Mouse (Mus musculus): ENCODE data around the gene Stk11.
A peak's percentile ranks its signal among the peaks of the same experiment; 100 is the strongest.

Stk11 gene

GRCm38 (mm10) chr10:80115290-80115943, at the start of gene Stk11:
TSS of gene Stk11 (plus strand) at chr10:80115803.
- DNase-seq (ENCODE audit: inconsistent age in 2 of 2, low spot score in 1 of 2), result peak; percentile 99 to 100

- no peak for DNase-seq (ENCODE audit: inconsistent age in 2 of 2, low spot score in 1 of 2)
Observed at GRCm38 (mm10) chr10:80069251-80069650, 46.4 kb upstream of the Stk11 start.

DNA sequence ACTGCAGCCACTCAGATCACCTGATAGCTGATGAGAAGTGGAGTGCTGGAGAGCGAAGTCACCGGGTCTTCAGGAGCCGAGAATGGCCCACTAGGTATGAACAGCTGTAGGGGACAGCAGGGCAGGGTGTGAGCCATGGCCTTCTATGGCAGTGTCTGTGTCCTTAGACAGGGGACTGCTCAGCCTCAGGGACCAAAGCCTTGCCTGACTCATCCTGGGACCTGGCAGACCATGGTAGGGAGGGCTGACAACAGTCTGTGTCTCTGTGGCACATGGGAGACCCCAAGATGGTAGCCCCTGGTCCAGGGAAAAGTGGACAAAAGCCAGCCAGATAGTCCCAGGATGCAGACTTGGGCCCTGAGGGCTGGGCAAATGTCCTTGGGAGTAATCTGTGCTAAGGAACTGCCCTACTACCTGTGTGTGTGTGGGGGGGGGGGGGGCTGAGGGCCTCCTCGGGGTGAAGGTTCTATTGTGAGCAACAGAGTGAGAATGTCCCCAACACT, 45.6 kb upstream of the Stk11 start:
- DNase-seq (ENCODE audit: inconsistent age in 2 of 2, low spot score in 1 of 2), result peak in 1 of 2 experiments; percentile 85

DNA sequence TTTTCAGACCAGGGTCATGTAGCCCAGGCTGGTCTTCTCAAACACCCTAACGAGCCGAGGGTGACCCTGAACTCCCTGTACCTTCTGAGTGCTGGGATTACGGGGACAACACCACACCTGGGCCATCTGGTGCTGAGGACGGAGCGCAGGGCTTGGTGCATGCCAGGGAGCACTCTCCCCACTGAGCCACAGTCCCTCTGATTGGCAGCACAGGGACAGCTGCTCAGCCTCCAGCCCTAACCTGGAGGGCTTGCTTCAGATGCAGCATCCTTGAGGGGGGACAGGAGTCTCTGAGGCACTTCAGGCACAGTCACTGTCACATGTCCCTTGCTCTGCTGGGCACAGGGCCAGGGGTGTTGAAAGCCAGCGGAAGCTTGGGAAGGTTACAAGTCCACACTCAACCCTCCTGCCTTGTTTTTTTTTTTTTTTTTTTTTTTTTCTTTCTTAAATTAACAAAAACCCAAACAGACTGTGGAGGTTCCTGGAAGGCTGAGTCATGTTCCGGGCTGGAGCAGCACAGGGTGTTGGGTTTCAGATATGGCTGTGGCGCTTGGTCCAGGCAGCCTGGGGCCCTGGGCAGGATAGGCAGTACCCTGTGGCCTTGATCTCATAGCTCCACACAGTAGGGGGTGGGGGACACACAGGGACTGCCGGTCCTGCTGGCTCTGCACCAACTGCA, 44.6 kb upstream of the Stk11 start:
- peak; percentile 94 to 98 for DNase-seq (ENCODE audit: inconsistent age in 2 of 2, low spot score in 1 of 2)

GRCm38 (mm10) chr10:80071516-80071900, 44.1 kb upstream of the Stk11 start:
- no peak for DNase-seq (ENCODE audit: inconsistent age in 2 of 2, low spot score in 1 of 2)

DNA sequence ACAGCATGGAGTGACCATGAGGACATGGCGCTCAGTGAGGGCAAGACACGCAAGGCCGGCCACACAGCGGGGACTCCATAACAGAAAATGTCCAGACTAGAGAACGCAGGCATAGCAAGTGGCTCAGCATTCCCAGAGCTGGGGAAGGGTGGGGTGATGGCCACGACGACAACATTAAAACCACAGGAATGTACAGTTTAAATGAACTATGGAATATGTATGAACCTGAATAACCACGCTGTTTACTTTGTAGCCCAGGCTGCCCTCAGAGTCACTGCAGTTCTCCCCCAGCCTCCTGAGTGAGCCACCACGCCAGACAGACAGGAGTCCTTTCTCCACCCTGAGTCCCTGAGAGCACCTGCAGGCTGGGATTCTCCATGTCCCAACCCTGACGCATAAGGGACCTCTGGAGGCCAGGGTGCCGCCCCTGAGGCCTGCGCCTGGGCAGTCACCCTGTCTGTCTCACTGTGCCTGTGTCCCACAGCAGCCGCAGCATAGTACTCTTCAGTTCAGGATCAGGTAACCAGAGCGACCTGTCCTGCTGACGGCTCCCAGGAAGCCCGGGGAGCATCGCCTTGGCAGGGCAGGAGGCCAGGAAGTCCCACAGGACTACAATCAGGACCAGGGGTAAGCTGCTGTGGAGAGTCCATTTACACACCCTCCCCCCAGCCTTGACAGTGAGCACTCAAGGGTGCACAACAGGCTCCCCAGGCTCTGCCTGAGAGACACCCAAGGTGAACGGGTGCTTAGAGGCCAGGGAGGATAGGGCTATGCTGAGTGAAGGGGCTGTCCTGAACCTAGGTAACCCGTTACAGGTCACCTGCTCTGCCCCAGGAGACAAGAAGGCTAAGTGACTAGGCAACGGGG, 42.7 kb upstream of the Stk11 start:
- DNase-seq (ENCODE audit: inconsistent age in 2 of 2, low spot score in 1 of 2), result peak; percentile 30 to 84

DNA sequence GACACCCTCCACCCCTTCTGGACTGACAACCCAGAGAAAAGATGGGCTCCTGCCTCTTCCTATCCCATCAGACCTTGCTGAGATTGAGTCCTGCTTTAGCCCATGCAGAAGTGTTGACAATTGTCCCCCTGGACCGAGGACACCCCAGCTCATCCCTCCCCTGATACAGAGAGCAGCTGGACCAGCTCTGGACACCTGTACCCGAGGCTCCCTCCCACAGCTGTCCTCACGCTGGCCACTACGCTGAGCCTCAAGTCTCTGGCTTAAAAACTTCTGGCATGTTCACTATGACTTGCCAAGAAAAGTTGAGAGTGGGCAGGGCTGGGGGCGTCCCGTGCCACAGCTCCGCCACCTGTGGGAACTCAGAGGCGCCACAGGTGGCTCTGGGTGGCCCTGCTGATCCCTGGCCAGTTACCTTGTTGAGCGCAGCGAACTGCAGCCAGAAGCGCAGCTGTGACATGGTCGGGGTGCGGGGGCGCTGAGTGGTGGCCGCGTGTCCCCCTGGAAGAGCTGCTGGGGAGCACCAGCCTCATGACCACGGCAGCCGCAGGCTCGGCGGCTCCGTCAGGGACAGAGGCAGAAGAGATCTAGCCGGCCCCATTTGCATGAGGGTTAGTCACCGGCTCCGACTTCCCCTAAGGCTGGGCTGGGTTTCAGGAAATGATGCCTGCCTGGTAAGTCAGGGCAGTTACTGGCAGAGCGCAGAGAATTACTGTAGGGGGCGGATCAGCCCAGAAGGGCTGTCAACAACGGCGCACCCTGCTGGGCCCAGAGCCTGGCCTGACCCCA, 40.6 kb upstream of the Stk11 start:
- peak; percentile 89 to 94 for DNase-seq (ENCODE audit: inconsistent age in 2 of 2, low spot score in 1 of 2)

DNA sequence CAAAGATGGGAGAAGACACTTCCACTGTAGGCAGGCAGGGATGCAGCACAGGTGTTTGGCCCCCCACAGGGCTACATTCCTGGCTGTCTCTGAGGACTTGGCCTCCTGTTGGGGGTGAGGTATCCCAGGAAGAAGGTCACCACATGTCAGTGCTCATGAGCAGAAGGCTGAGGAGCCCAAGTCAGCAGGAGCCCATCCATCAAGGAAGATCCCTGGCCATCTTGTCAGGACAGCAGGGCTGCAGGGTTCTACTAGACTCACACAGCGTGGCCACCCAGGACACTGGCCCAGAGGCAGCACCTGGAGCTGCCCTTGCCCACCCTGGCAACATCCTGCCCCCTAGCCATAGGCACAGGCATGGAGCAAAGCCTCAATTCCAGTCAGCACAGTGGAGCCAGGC, 39.7 kb upstream of the Stk11 start:
- DNase-seq (ENCODE audit: inconsistent age in 2 of 2, low spot score in 1 of 2), result peak in 1 of 2 experiments; percentile 54

DNA sequence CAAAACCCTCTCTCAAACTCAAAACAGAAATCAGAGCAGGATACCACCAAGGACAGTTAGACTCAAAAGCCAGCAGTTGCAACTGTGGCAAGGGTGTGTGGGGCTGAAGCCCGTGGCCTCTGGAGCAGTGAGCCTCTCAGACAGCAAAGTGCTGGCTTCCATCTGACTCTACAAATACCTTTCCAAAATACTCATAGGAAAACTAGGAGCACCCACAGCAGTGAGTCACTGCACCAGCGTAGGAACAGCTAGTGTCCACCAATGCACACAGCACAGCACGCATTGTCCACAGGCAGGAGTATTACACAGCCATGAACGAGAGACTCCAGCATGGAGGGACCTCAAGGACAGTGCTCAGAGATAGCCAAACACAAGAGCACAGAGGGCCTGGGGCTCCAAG, 39.2 kb upstream of the Stk11 start:
- no peak for DNase-seq (ENCODE audit: inconsistent age in 2 of 2, low spot score in 1 of 2)

DNA sequence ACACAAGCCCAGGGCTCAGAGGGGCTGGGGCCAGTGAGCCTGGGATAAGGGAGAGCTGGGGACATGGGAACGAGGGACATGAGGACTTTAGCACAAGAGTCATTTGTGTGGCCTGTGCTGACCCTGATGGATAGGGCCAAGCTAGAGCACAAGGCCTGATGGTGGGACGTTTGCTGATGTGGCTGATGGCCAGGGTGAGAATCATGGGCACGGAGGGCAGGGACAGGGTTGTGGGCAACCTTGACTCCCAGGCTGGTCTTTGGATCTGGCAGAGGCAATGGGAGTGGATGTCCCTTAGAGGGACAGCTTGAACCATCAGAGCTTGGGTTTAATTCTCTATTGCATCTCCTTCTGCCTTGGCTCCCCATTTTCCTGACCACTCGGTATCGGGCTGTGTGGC, 38.3 kb upstream of the Stk11 start:
- DNase-seq (ENCODE audit: inconsistent age in 2 of 2, low spot score in 1 of 2), result peak in 1 of 2 experiments; percentile 61

DNA sequence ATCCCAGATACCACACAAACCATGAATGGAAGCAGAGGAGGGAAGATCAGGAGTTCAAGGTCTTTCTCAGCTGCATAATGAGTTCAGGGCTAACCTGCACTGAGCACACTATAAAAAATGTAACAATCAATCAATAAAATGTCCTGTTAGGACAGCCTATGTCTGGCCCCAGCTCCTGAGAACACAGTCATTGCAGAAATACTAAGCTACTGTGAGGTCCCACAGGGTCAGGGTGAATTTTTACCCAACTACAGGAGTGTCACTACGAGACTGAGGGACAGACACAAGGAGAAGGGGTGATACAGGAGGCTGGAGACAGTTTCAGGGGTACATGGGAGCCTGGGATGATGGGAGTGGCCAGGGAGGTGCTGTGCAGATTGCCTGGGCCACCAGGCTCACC, 37.2 kb upstream of the Stk11 start:
- DNase-seq (ENCODE audit: inconsistent age in 2 of 2, low spot score in 1 of 2), result peak in 1 of 2 experiments; percentile 85

- no peak for DNase-seq (ENCODE audit: inconsistent age in 2 of 2, low spot score in 1 of 2)
Observed at GRCm38 (mm10) chr10:80080396-80081070, 35.1 kb upstream of the Stk11 start.

GRCm38 (mm10) chr10:80081075-80081474, 34.5 kb upstream of the Stk11 start:
- no peak for DNase-seq (ENCODE audit: inconsistent age in 2 of 2, low spot score in 1 of 2)

DNA sequence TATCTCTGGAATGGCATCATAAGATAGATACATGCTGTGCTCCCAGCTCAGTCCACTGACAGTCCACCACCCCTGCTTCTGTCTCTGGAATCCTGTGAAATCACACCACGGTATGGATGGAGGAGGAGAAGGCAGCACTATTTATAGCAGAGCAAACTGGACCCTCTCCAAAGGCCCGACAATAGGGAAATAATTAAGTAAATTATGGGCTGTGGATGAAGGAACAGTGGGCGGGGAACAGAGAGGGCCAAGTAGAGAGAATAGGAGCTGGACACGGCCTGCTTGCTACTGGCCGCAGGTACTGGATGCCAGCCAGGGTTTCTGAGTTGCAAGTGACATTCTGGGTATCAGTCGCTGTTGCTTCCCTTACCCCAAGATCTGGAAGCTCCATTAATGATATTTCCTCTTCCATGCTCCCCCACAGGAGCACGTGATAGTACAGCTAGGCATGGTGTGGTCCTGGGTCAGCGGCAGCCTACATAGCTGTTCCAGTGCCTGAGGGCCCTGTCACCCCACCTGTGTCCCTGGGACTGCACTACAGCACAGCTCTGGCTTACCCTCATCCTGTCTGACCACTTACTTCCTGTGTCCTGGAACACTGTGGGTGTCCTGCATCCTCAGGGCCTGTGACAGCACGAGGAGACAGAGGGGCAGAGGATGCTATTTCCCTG, 30.7 kb upstream of the Stk11 start:
- DNase-seq (ENCODE audit: inconsistent age in 2 of 2, low spot score in 1 of 2), result peak; percentile 54 to 72

GRCm38 (mm10) chr10:80086847-80087246, 28.8 kb upstream of the Stk11 start:
- peak in 1 of 2 experiments; percentile 81 for DNase-seq (ENCODE audit: inconsistent age in 2 of 2, low spot score in 1 of 2)

- no peak for DNase-seq (ENCODE audit: inconsistent age in 2 of 2, low spot score in 1 of 2)
Observed at GRCm38 (mm10) chr10:80087483-80087882, 28.1 kb upstream of the Stk11 start.

DNA sequence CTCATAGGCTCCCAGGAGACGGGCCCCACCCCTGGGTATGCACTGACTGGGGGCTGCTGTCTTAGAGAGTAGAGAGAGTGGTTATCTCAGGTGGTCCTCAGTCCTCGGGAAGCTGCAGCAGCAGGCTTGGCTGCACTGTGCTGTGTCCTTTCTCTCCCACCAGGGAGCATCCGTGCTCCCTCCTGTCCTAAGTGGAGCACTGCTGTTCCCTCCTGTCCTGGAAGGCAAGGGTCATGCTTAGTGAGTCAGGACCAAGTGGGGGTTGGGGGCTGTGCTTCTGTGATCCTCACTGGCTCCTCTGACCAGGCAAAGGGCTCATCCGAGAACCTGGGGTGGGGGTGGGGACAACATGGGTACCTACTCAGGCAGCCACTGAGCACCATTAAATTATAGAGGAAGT, 26.5 kb upstream of the Stk11 start:
- DNase-seq (ENCODE audit: inconsistent age in 2 of 2, low spot score in 1 of 2), result no peak

GRCm38 (mm10) chr10:80091527-80091926, 24.1 kb upstream of the Stk11 start:
- DNase-seq (ENCODE audit: inconsistent age in 2 of 2, low spot score in 1 of 2), result no peak

- DNase-seq (ENCODE audit: inconsistent age in 2 of 2, low spot score in 1 of 2), result peak in 1 of 2 experiments; percentile 52
Observed at GRCm38 (mm10) chr10:80092690-80093089, 22.9 kb upstream of the Stk11 start.

GRCm38 (mm10) chr10:80094085-80094484, 21.5 kb upstream of the Stk11 start:
- peak; percentile 71 to 87 for DNase-seq (ENCODE audit: inconsistent age in 2 of 2, low spot score in 1 of 2)
